Mouse (Mus musculus) heart, embryonic 13.5 days (tissue): Measurements from ENCODE around the gene Mink1. TPM values are rescaled to one million over a fixed set of nuclear protein-coding genes. Genes with fewer than 3 reads are reported as not detected.

Experiments used
- ATAC-seq: fragments of 200-750 bp; cut with Nextera tagmentation; 2 replicates; pipeline ENCODE4 v1.8.0; 2017; ENCODE audit warnings: moderate TSS enrichment; ENCODE audit not compliant: insufficient number of reproducible peaks, low FRiP score, low TSS enrichment; ENCODE audit errors: extremely low read depth
- H3K27ac ChIP-seq: fragments of 300-500 bp; sonication (generic); replicated peaks from 2 replicates; pipeline ENCODE4 v1.5.1; 2015; ENCODE audit warnings: moderate library complexity, mild to moderate bottlenecking, inconsistent platforms
- H3K27me3 ChIP-seq: fragments of 300-500 bp; sonication (generic); replicated peaks from 2 replicates; pipeline ENCODE4 v1.6.1; 2015; ENCODE audit warnings: mild to moderate bottlenecking, inconsistent platforms
- H3K36me3 ChIP-seq: fragments of 300-500 bp; sonication (generic); 2 replicates; pipeline ENCODE4 v1.6.1; 2015; ENCODE audit warnings: mild to moderate bottlenecking, inconsistent platforms
- H3K4me1 ChIP-seq: fragments of 300-500 bp; sonication (generic); 2 replicates; pipeline ENCODE4 v1.6.1; 2015; ENCODE audit warnings: inconsistent platforms
- H3K4me2 ChIP-seq: fragments of 300-500 bp; sonication (generic); 2 replicates; pipeline ENCODE4 v1.6.1; 2015; ENCODE audit warnings: inconsistent platforms, mild to moderate bottlenecking, moderate library complexity
- H3K4me3 ChIP-seq: fragments of 300-500 bp; sonication (generic); 2 replicates; pipeline ENCODE4 v1.5.1; 2015; ENCODE audit warnings: moderate library complexity, mild to moderate bottlenecking, inconsistent platforms
- H3K9ac ChIP-seq: fragments of 300-500 bp; sonication (generic); 2 replicates; pipeline ENCODE4 v1.6.1; 2015; ENCODE audit warnings: inconsistent platforms, mild to moderate bottlenecking, moderate library complexity
- H3K9me3 ChIP-seq: fragments of 300-500 bp; sonication (generic); 2 replicates; pipeline ENCODE4 v1.6.1; 2016; ENCODE audit warnings: inconsistent platforms
- WGBS: fragments of 180-500 bp; shearing (Covaris S2); methylation state at CpG from one replicate; pipeline ENCODE4 v1.1.7; 2015; ENCODE audit warnings: mixed read lengths; 5-methylcytosine and 5-hydroxymethylcytosine counted together
- polyA plus RNA-seq: library from polyadenylated mRNA; unstranded; fragments of >200 nt; fragmentation: Nextera tagmentation; extraction: Ambion mirVana; gene quantifications from 2 replicates; pipeline ENCODE4 v1.2.1, GENCODE M21; 2015

The Mink1 gene
- polyA plus RNA-seq, 1 experiment from 2014 or later, result 9.8 TPM

GRCm38 (mm10) chr11:70647716-70648420, 85.2 kb downstream of the Mink1 start:
- Histone ChIP-seq H3K9ac (peak overlapping the region; percentile 96), H3K27ac (peak overlapping the region; percentile 94), H3K9me3 (no peaks in the 10 kb centered on the region), H3K36me3 (peaks cover 76% of the 10 kb centered on the region), H3K4me2 (peak overlapping the region; percentile 99), H3K4me3 (peak overlapping the region; percentile 77), H3K4me1 (peaks cover 65% of the 10 kb centered on the region), H3K27me3 (no peaks in the 10 kb centered on the region)
- no peak; the same call in 1 of the 2 replicates for ATAC-seq
- WGBS, result 3% methylated on average over 28 of the region's 28 CpGs

- WGBS, result 68% methylated on average over 4 of the region's 4 CpGs
- Histone ChIP-seq H3K4me2 (peak overlapping the region; percentile 99), H3K27me3 (no peaks in the 10 kb centered on the region), H3K36me3 (peaks cover 71% of the 10 kb centered on the region), H3K27ac (peak overlapping the region; percentile 94; the same call in 1 of the 2 replicates), H3K9ac (peak overlapping the region; percentile 96), H3K4me3 (peak overlapping the region; percentile 77), H3K4me1 (peaks cover 68% of the 10 kb centered on the region), H3K9me3 (no peaks in the 10 kb centered on the region)
- ATAC-seq, result no peak
Observed at GRCm38 (mm10) chr11:70648512-70648911, 85.8 kb downstream of the Mink1 start.

- peak overlapping the region; percentile 99 for H3K4me2 ChIP-seq
- peak overlapping the region; percentile 96; the same call in 1 of the 2 replicates for H3K9ac ChIP-seq
- peak overlapping the region; percentile 77 for H3K4me3 ChIP-seq
- 80% methylated on average over 8 of the region's 8 CpGs for WGBS
- no peaks in the 10 kb centered on the region for H3K27me3 ChIP-seq
- no peak for ATAC-seq
- H3K36me3 ChIP-seq, result peaks cover 63% of the 10 kb centered on the region
- H3K9me3 ChIP-seq, result no peaks in the 10 kb centered on the region
- H3K27ac ChIP-seq, result no peak overlapping the region
- peaks cover 68% of the 10 kb centered on the region for H3K4me1 ChIP-seq
Observed at GRCm38 (mm10) chr11:70649185-70649734, 86.6 kb downstream of the Mink1 start.

- Histone ChIP-seq H3K4me1 (peaks cover 66% of the 10 kb centered on the region), H3K36me3 (peaks cover 50% of the 10 kb centered on the region), H3K4me2 (peak overlapping the region; percentile 94), H3K9me3 (no peaks in the 10 kb centered on the region), H3K27ac (peak overlapping the region; percentile 42), H3K9ac (peak overlapping the region; percentile 70), H3K4me3 (peak overlapping the region; percentile 100), H3K27me3 (no peaks in the 10 kb centered on the region)
- no peak for ATAC-seq
- WGBS, result 67% methylated on average over 12 of the region's 12 CpGs
Observed at GRCm38 (mm10) chr11:70650322-70651175, 87.9 kb downstream of the Mink1 start.

- no peaks in the 10 kb centered on the region for H3K9me3 ChIP-seq
- H3K9ac ChIP-seq, result peak overlapping the region; percentile 70; the same call in 1 of the 2 replicates
- H3K36me3 ChIP-seq, result peaks cover 47% of the 10 kb centered on the region
- peak overlapping the region; percentile 94 for H3K4me2 ChIP-seq
- H3K4me3 ChIP-seq, result peak overlapping the region; percentile 100
- ATAC-seq, result no peak
- WGBS, result 61% methylated on average over 2 of the region's 2 CpGs
- H3K27ac ChIP-seq, result peak overlapping the region; percentile 42
- peaks cover 66% of the 10 kb centered on the region for H3K4me1 ChIP-seq
- no peaks in the 10 kb centered on the region for H3K27me3 ChIP-seq
Observed at GRCm38 (mm10) chr11:70651391-70651790, 88.7 kb downstream of the Mink1 start.

- H3K4me2 ChIP-seq, result peak overlapping the region; percentile 94
- peak overlapping the region; percentile 100 for H3K9ac ChIP-seq
- H3K27me3 ChIP-seq, result no peaks in the 10 kb centered on the region
- ATAC-seq, result no peak
- peaks cover 47% of the 10 kb centered on the region for H3K36me3 ChIP-seq
- 59% methylated on average over 12 of the region's 12 CpGs for WGBS
- H3K4me1 ChIP-seq, result peaks cover 75% of the 10 kb centered on the region
- no peaks in the 10 kb centered on the region for H3K9me3 ChIP-seq
- peak overlapping the region; percentile 100 for H3K4me3 ChIP-seq
- peak overlapping the region; percentile 99 for H3K27ac ChIP-seq
Observed at GRCm38 (mm10) chr11:70652029-70652883, 89.6 kb downstream of the Mink1 start.

- no peak for ATAC-seq
- H3K9ac ChIP-seq, result peak overlapping the region; percentile 100
- peaks cover 80% of the 10 kb centered on the region for H3K4me1 ChIP-seq
- H3K27ac ChIP-seq, result peak overlapping the region; percentile 99
- H3K27me3 ChIP-seq, result no peaks in the 10 kb centered on the region
- peak overlapping the region; percentile 100 for H3K4me3 ChIP-seq
- H3K9me3 ChIP-seq, result no peaks in the 10 kb centered on the region
- 38% methylated on average over 6 of the region's 6 CpGs for WGBS
- H3K4me2 ChIP-seq, result peak overlapping the region; percentile 94
- peaks cover 47% of the 10 kb centered on the region for H3K36me3 ChIP-seq
Observed at GRCm38 (mm10) chr11:70652884-70653344, 90.2 kb downstream of the Mink1 start.

GRCm38 (mm10) chr11:70653345-70654197, 90.9 kb downstream of the Mink1 start:
- ATAC-seq, result peak; percentile 26
- under 1% methylated on average over 63 of the region's 63 CpGs for WGBS
- Histone ChIP-seq H3K4me2 (peak overlapping the region; percentile 94), H3K9ac (peak overlapping the region; percentile 100), H3K4me1 (peaks cover 80% of the 10 kb centered on the region), H3K27ac (peak overlapping the region; percentile 99), H3K27me3 (no peaks in the 10 kb centered on the region), H3K36me3 (peaks cover 47% of the 10 kb centered on the region), H3K4me3 (peak overlapping the region; percentile 100), H3K9me3 (no peaks in the 10 kb centered on the region)

- Histone ChIP-seq H3K27ac (peak within 1 kb of the TSS; percentile 99), H3K4me1 (peaks cover 80% of the 10 kb centered on the region), H3K4me2 (peak within 1 kb of the TSS; percentile 94), H3K9me3 (no peaks in the 10 kb centered on the region), H3K4me3 (peak within 1 kb of the TSS; percentile 100), H3K36me3 (peaks cover 42% of the 10 kb centered on the region), H3K9ac (peak within 1 kb of the TSS; percentile 100), H3K27me3 (no peaks in the 10 kb centered on the region)
- WGBS, result under 1% methylated on average over 60 of the region's 61 CpGs
- ATAC-seq, result peak; percentile 22
Observed at GRCm38 (mm10) chr11:70654198-70654922, 91.7 kb downstream of the Mink1 start, which contains the start of gene Pfn1. Gene Pfn1, minus strand, starts transcription at chr11:70654644.
